Mouse (Mus musculus) ES-E14 (cell line): ENCODE measurements at regions not wholly inside any gene's neighbourhood (a gene's known extent, or its start where the extent isn't known, plus 50 kb on each side); places are given as distances from the start of the nearest gene placed in this dataset.

Source experiments
- CHD2 ChIP-seq: IDR thresholded peaks from 2 replicates; pipeline ENCODE4 v1.6.1; 2014; ENCODE audit warnings: mild to moderate bottlenecking, low read depth, low read length, inconsistent platforms
- MAFK ChIP-seq: IDR thresholded peaks from 2 replicates; pipeline ENCODE4 v1.6.1; 2014; ENCODE audit warnings: mild to moderate bottlenecking, low read depth, low read length, inconsistent platforms; ENCODE audit not compliant: insufficient read depth
- ZC3H11A ChIP-seq: IDR thresholded peaks from 2 replicates; pipeline ENCODE4 v1.6.1; 2012; ENCODE audit warnings: low read depth, mild to moderate bottlenecking, inconsistent platforms, low read length, borderline replicate concordance
- ZNF384 ChIP-seq: IDR thresholded peaks from 2 replicates; pipeline ENCODE4 v1.6.1; 2012; ENCODE audit warnings: low read depth, low read length, inconsistent platforms

DNA sequence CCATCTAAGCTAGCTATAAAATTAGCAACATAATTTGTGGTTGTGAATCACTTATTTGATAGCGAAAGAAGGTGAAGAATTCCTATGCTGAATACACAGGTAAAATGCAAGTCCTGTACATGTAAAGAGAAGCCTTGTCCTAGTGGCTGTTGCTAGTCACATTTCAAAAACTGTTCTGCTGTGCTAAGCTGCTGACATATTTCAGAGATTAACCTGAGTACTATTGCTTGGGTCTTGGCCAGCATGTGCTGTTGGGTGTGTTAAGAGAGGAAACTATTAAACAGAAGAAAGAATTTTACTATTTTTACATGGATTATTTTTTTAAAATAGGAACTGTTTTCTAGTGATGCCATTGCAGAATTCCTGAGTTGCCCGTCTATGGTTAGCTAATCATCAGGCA, 689.3 kb downstream of the Inhba start:
- TF ChIP-seq ZC3H11A (no peak), ZNF384 (no peak), CHD2 (no peak), MAFK (no peak)
